7 mouse cellular contexts compared by ENCODE assay signal in genomic region chr11:8302347-8303188, GRCm38 (mm10).
DNase-seq lines count a peak whose midpoint lies in the region; ATAC-seq and TF ChIP-seq lines count a peak whose summit lies in the region.

No protein-coding gene starts in this region.

- H3K27ac ChIP-seq in ES-E14 (ENCODE audit: insufficient read depth, low read depth, low read length, poor library complexity, severe bottlenecking), result no peak overlapping the region
- H3K27ac ChIP-seq in embryonic facial prominence, embryonic 10.5 days (replicated peaks), result peak overlapping the region; percentile 2; the same call in 1 of the 2 replicates
- H3K27ac ChIP-seq in hindbrain, embryonic 13.5 days, result no peak overlapping the region
- no peak overlapping the region for H3K27ac ChIP-seq in stomach, postnatal 0 days (replicated peaks)

- no peaks in the 10 kb centered on the region for H3K4me1 ChIP-seq in ES-E14 (ENCODE audit: control insufficient read depth in 2 of 2, insufficient read depth in 2 of 2, low read length in 2 of 2, poor library complexity in 1 of 2)
- peaks cover 10% of the 10 kb centered on the region for H3K4me1 ChIP-seq in embryonic facial prominence, embryonic 10.5 days
- H3K4me1 ChIP-seq in hindbrain, embryonic 13.5 days (replicated peaks), result no peaks in the 10 kb centered on the region
- H3K4me1 ChIP-seq in stomach, postnatal 0 days (replicated peaks; ENCODE audit: control insufficient read depth, insufficient read depth), result no peaks in the 10 kb centered on the region

- H3K9ac ChIP-seq in ES-E14 (ENCODE audit: insufficient read depth, low read depth, low read length, poor library complexity, severe bottlenecking), result no peak overlapping the region
- no peak overlapping the region for H3K9ac ChIP-seq in hindbrain, embryonic 13.5 days
- H3K9ac ChIP-seq in stomach, postnatal 0 days (ENCODE audit: low read length), result no peak overlapping the region

- no peak for TF ChIP-seq EP300 in stomach, postnatal 0 days (optimal IDR thresholded peaks at IDR 0.05)

- peak; percentile 73 for ATAC-seq in hindbrain, embryonic 13.5 days (ENCODE audit: low FRiP score)
- 0 out of 2 replicates have a peak, but pooled peaks have one; percentile 8 for ATAC-seq in stomach, postnatal 0 days (ENCODE audit: low FRiP score, low TSS enrichment)

- no peaks in the 10 kb centered on the region for H3K36me3 ChIP-seq in ES-E14 (ENCODE audit: control insufficient read depth, insufficient read depth, low read length, poor library complexity, severe bottlenecking)
- no peaks in the 10 kb centered on the region for H3K36me3 ChIP-seq in embryonic facial prominence, embryonic 10.5 days (replicated peaks)
- no peaks in the 10 kb centered on the region for H3K36me3 ChIP-seq in hindbrain, embryonic 13.5 days
- H3K36me3 ChIP-seq in stomach, postnatal 0 days (ENCODE audit: control insufficient read depth, insufficient read depth, low read length), result no peaks in the 10 kb centered on the region

- no peak overlapping the region for H3K4me2 ChIP-seq in hindbrain, embryonic 13.5 days
- H3K4me2 ChIP-seq in stomach, postnatal 0 days (replicated peaks; ENCODE audit: low read depth), result no peak overlapping the region

- peak; percentile 82 for TF ChIP-seq CTCF in stomach, postnatal 0 days (IDR thresholded peaks at IDR 0.05; ENCODE audit: low read depth)

- no peaks in the 10 kb centered on the region for H3K27me3 ChIP-seq in embryonic facial prominence, embryonic 10.5 days (replicated peaks; ENCODE audit: low read depth, poor library complexity, severe bottlenecking)
- no peaks in the 10 kb centered on the region for H3K27me3 ChIP-seq in hindbrain, embryonic 13.5 days
- H3K27me3 ChIP-seq in stomach, postnatal 0 days (ENCODE audit: control insufficient read depth, insufficient read depth, low read length), result no peaks in the 10 kb centered on the region

- H3K4me3 ChIP-seq in ES-E14 (ENCODE audit: insufficient read depth in 1 of 2, low read depth in 1 of 2, low read length in 2 of 2, poor library complexity in 1 of 2, severe bottlenecking in 1 of 2), result no peak overlapping the region
- no peak overlapping the region for H3K4me3 ChIP-seq in embryonic facial prominence, embryonic 10.5 days
- no peak overlapping the region for H3K4me3 ChIP-seq in hindbrain, embryonic 13.5 days
- no peak overlapping the region for H3K4me3 ChIP-seq in stomach, postnatal 0 days (ENCODE audit: low read depth, low read length)

- in situ Hi-C loops in ES-E14 (cut with MboI; ENCODE audit: low sequenced_read_pairs in 2 of 2, unreplicated experiment in 2 of 2), result no loop called here

- peak; percentile 22 for DNase-seq in ES-E14 (ENCODE audit: low read depth, low spot score)
- DNase-seq in adrenal gland, adult 18-20 months (ENCODE audit: low spot score in 2 of 2), result peak; percentile 4 to 30
- DNase-seq in embryonic facial prominence, embryonic 10.5 days (ENCODE audit: low spot score), result peak; percentile 58
- DNase-seq in layer of hippocampus, postnatal 10 days (ENCODE audit: low spot score in 2 of 2), result peak; percentile 55 to 72
- DNase-seq in mesoderm, embryonic 11.5 days (ENCODE audit: low read depth, low spot score), result peak; percentile 57
- peak; percentile 34 for DNase-seq in stomach, postnatal 0 days (ENCODE audit: low spot score)

- 38% methylated on average over 14 of the region's 14 CpGs for WGBS in embryonic facial prominence, embryonic 10.5 days
- 59% methylated on average over 14 of the region's 14 CpGs for WGBS in hindbrain, embryonic 13.5 days
- WGBS in stomach, postnatal 0 days, result 42% methylated on average over 14 of the region's 14 CpGs

- no peaks in the 10 kb centered on the region for H3K9me3 ChIP-seq in ES-E14 (ENCODE audit: control insufficient read depth, insufficient read depth, low read depth, low read length)
- H3K9me3 ChIP-seq in embryonic facial prominence, embryonic 10.5 days, result no peaks in the 10 kb centered on the region
- H3K9me3 ChIP-seq in hindbrain, embryonic 13.5 days, result no peaks in the 10 kb centered on the region
- H3K9me3 ChIP-seq in stomach, postnatal 0 days (ENCODE audit: control insufficient read depth, low read length), result no peaks in the 10 kb centered on the region

TF ChIP-seq in ES-E14, 5 proteins besides CTCF, POLR2A, EP300 and RAD21:
- TF ChIP-seq ZNF384 (IDR thresholded peaks at IDR 0.05; ENCODE audit: low read depth, low read length) (no peak), ZC3H11A (IDR thresholded peaks at IDR 0.05; ENCODE audit: borderline replicate concordance, low read depth, low read length) (peak; percentile 71)
